Mouse (Mus musculus) limb, embryonic 13.5 days (tissue): Measurements from ENCODE around the gene Fars2. TPM values are rescaled to one million over a fixed set of nuclear protein-coding genes. Genes with fewer than 3 reads are reported as not detected.

Experiments
- ATAC-seq: fragments of 200-750 bp; cut with Nextera tagmentation; 2 replicates; pipeline ENCODE4 v1.8.0; 2017; ENCODE audit warnings: low read depth, moderate number of reproducible peaks, moderate TSS enrichment; ENCODE audit not compliant: low FRiP score
- H3K27ac ChIP-seq: fragments of 300-500 bp; sonication (generic); 2 replicates; pipeline ENCODE4 v1.5.1; 2015; ENCODE audit warnings: inconsistent platforms, mild to moderate bottlenecking, moderate library complexity
- H3K27me3 ChIP-seq: fragments of 300-500 bp; sonication (generic); 2 replicates; pipeline ENCODE4 v1.6.1; 2015; ENCODE audit warnings: mild to moderate bottlenecking, inconsistent platforms
- H3K36me3 ChIP-seq: fragments of 300-500 bp; sonication (generic); 2 replicates; pipeline ENCODE4 v1.6.1; 2015; ENCODE audit warnings: inconsistent platforms, mild to moderate bottlenecking, moderate library complexity
- H3K4me1 ChIP-seq: fragments of 300-500 bp; sonication (generic); 2 replicates; pipeline ENCODE4 v1.6.1; 2015; ENCODE audit warnings: inconsistent platforms
- H3K4me2 ChIP-seq: fragments of 300-500 bp; sonication (generic); replicated peaks from 2 replicates; pipeline ENCODE4 v1.6.1; 2015; ENCODE audit warnings: inconsistent platforms, mild to moderate bottlenecking, moderate library complexity
- H3K4me3 ChIP-seq: fragments of 300-500 bp; sonication (generic); 2 replicates; pipeline ENCODE4 v1.5.1; 2015; ENCODE audit warnings: moderate library complexity, mild to moderate bottlenecking, inconsistent platforms
- H3K9ac ChIP-seq: fragments of 300-500 bp; sonication (generic); 2 replicates; pipeline ENCODE4 v1.6.1; 2015; ENCODE audit warnings: mild to moderate bottlenecking, inconsistent platforms
- H3K9me3 ChIP-seq: fragments of 300-500 bp; sonication (generic); 2 replicates; pipeline ENCODE4 v1.6.1; 2016; ENCODE audit warnings: inconsistent platforms
- WGBS: fragments of 180-500 bp; shearing (Covaris S2); methylation state at CpG from one replicate; pipeline ENCODE4 v1.1.7; 2015; 5-methylcytosine and 5-hydroxymethylcytosine counted together
- polyA plus RNA-seq: library from polyadenylated mRNA; unstranded; fragments of >200 nt; fragmentation: Nextera tagmentation; extraction: Ambion mirVana; gene quantifications from 2 replicates; pipeline ENCODE4 v1.2.1, GENCODE M21; 2015

The Fars2 gene
- polyA plus RNA-seq, 1 experiment from 2014 or later: 35.1 TPM

- Histone ChIP-seq H3K27ac (no peak overlapping the region), H3K4me2 (no peak overlapping the region), H3K27me3 (no peaks in the 10 kb centered on the region), H3K4me3 (no peak overlapping the region), H3K9me3 (peaks cover 6% of the 10 kb centered on the region; the same call in 1 of the 2 replicates), H3K36me3 (no peaks in the 10 kb centered on the region), H3K9ac (no peak overlapping the region), H3K4me1 (peaks cover 14% of the 10 kb centered on the region)
- no peak for ATAC-seq
- WGBS: 75% methylated on average over 2 of the region's 2 CpGs
These were observed 424.1 kb downstream of the Fars2 start for GRCm38 (mm10) chr13:36541287-36541780.

DNA sequence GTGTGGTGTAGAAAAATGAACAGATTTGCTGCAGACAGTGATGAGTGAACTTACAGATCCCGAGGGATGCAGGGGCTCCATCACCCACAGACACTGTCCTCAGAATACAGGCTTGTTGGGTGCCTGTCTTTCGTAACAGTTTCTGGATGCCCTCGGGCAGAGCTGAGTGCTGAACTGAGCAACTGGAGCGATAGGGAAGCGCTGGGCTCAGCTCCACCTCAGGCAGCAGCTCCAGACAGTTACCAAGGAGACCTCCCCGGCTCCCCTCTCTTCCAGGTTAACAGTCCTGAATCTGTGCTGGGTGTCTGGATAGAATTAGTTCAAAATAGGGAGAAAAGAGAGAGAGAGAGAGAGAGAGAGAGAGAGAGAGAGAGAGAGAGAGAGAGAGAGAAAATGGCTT lies 433.5 kb downstream of the Fars2 start:
- no peaks in the 10 kb centered on the region for H3K36me3 ChIP-seq
- H3K9me3 ChIP-seq: no peaks in the 10 kb centered on the region
- no peak overlapping the region for H3K9ac ChIP-seq
- H3K27ac ChIP-seq: no peak overlapping the region
- WGBS: 22% methylated on average over 6 of the region's 6 CpGs
- ATAC-seq: no peak
- H3K4me3 ChIP-seq: no peak overlapping the region
- no peaks in the 10 kb centered on the region for H3K27me3 ChIP-seq
- no peaks in the 10 kb centered on the region for H3K4me1 ChIP-seq
- no peak overlapping the region for H3K4me2 ChIP-seq

GRCm38 (mm10) chr13:36552522-36553246 lies 435.5 kb downstream of the Fars2 start:
- no peak for ATAC-seq
- Histone ChIP-seq H3K4me3 (no peak overlapping the region), H3K9me3 (no peaks in the 10 kb centered on the region; the same call in 1 of the 2 replicates), H3K27me3 (no peaks in the 10 kb centered on the region), H3K36me3 (no peaks in the 10 kb centered on the region), H3K4me1 (no peaks in the 10 kb centered on the region), H3K4me2 (no peak overlapping the region), H3K27ac (no peak overlapping the region), H3K9ac (no peak overlapping the region)
- WGBS: 81% methylated on average over 3 of the region's 3 CpGs

GRCm38 (mm10) chr13:36553247-36553642 lies 436.0 kb downstream of the Fars2 start:
- WGBS: 83% methylated on average over 5 of the region's 5 CpGs
- Histone ChIP-seq H3K4me1 (no peaks in the 10 kb centered on the region), H3K9me3 (no peaks in the 10 kb centered on the region; the same call in 1 of the 2 replicates), H3K9ac (no peak overlapping the region), H3K36me3 (no peaks in the 10 kb centered on the region), H3K27me3 (no peaks in the 10 kb centered on the region), H3K4me3 (no peak overlapping the region), H3K27ac (no peak overlapping the region), H3K4me2 (no peak overlapping the region)
- no peak for ATAC-seq

DNA sequence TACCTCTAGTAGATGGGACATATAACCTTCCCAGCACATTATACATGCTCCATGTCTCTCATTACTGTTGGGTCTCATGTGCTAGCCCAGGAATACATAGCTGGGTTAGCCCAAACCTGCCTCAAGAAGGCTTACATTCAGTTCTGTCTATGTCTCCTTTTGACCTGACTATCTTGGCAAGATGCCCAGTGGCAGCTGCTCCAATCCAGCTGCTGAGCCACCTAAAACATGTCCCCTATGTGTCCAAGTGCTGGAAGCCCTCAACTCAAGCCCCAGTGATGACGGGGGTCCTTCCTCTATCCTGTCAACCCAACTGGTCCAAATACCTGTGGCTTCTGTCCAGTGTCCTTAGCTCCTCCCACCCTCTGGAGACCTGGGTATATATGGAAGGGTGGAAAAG lies 437.5 kb downstream of the Fars2 start:
- no peak overlapping the region for H3K27ac ChIP-seq
- no peak for ATAC-seq
- no peaks in the 10 kb centered on the region for H3K36me3 ChIP-seq
- no peak overlapping the region for H3K4me3 ChIP-seq
- H3K27me3 ChIP-seq: no peaks in the 10 kb centered on the region
- WGBS: 83% methylated on average over 1 of the region's 1 CpGs
- H3K4me1 ChIP-seq: no peaks in the 10 kb centered on the region
- H3K9ac ChIP-seq: no peak overlapping the region
- no peak overlapping the region for H3K4me2 ChIP-seq
- no peaks in the 10 kb centered on the region; the same call in 1 of the 2 replicates for H3K9me3 ChIP-seq

GRCm38 (mm10) chr13:36562447-36563441 lies 445.5 kb downstream of the Fars2 start:
- Histone ChIP-seq H3K4me1 (no peaks in the 10 kb centered on the region), H3K27me3 (no peaks in the 10 kb centered on the region), H3K4me2 (no peak overlapping the region), H3K9ac (no peak overlapping the region), H3K36me3 (no peaks in the 10 kb centered on the region), H3K9me3 (no peaks in the 10 kb centered on the region), H3K4me3 (no peak overlapping the region), H3K27ac (no peak overlapping the region)
- 74% methylated on average over 16 of the region's 16 CpGs for WGBS
- ATAC-seq: no peak

DNA sequence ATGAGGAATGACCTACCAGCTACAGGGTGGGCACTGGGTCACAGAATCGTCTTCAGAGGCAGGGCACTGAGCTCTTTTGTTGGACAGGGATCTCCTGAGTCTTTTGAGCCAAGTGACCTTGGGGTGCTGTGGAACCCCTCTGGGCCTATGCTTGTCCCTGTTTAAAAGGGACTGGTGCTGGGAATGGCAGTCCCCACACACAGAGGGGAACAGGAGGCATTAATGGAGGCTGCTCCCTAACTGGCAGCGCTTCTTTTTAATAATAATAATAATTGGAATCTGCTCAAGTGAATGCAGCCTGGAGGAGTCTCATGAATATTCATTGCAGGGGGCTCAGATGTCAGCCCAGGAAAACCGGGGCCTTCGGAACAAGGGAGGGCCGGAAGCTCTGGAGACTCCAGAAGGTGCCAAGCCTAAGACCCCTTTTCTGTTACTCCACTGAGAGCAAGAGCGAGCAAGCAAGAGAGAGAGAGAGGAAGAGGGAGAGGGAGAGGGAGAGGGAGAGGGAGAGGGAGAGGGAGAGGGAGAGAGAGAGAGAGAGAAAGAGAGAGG lies 447.6 kb downstream of the Fars2 start:
- ATAC-seq: no peak
- Histone ChIP-seq H3K27me3 (no peaks in the 10 kb centered on the region), H3K36me3 (no peaks in the 10 kb centered on the region), H3K27ac (no peak overlapping the region), H3K9me3 (no peaks in the 10 kb centered on the region), H3K4me2 (no peak overlapping the region), H3K4me1 (no peaks in the 10 kb centered on the region), H3K9ac (no peak overlapping the region), H3K4me3 (no peak overlapping the region)
- 46% methylated on average over 6 of the region's 6 CpGs for WGBS

GRCm38 (mm10) chr13:36576781-36577180 lies 459.6 kb downstream of the Fars2 start:
- no peak overlapping the region for H3K9ac ChIP-seq
- no peaks in the 10 kb centered on the region for H3K27me3 ChIP-seq
- WGBS: 56% methylated on average over 4 of the region's 4 CpGs
- H3K36me3 ChIP-seq: no peaks in the 10 kb centered on the region
- H3K4me1 ChIP-seq: peaks cover 12% of the 10 kb centered on the region
- no peak for ATAC-seq
- no peak overlapping the region for H3K4me2 ChIP-seq
- H3K4me3 ChIP-seq: no peak overlapping the region
- no peaks in the 10 kb centered on the region for H3K9me3 ChIP-seq
- no peak overlapping the region for H3K27ac ChIP-seq

DNA sequence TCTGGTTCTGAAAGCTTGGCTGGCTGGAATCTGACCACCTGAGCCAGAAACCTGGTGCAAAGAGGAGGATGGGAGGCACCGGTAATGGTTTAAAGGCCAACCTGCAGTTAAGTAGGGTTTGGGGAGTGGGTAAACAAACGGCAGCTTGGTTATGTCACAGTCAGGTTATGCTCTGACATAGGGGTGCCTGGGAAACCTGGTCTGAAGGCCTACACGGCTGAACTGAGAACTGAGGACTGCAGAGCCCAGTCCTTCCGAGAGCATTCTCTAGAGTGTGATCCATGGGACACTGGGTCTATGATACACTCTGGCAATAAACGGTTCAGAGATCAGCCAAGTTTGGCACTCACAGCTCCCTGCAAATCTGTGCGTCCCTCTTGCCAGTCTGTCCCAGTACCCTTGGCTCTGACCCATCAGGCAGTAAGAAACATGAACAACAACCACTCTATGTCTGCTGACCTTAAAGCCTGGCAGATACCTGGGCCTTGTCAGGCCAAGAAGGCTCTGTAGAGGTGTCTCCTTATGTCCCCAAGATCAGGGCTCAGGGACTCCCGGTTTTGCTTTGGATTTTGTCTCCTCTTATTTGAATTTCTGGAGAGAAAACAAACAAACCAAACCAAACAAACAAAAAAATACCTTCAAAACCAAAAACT lies 460.8 kb downstream of the Fars2 start:
- Histone ChIP-seq H3K4me1 (peaks cover 23% of the 10 kb centered on the region), H3K4me2 (peak overlapping the region; percentile 69), H3K9me3 (no peaks in the 10 kb centered on the region), H3K9ac (no peak overlapping the region), H3K27me3 (no peaks in the 10 kb centered on the region), H3K36me3 (no peaks in the 10 kb centered on the region), H3K4me3 (peak overlapping the region; percentile 55), H3K27ac (no peak overlapping the region)
- 0 out of 2 replicates have a peak, but pooled peaks have one; percentile 9 for ATAC-seq
- WGBS: 43% methylated on average over 7 of the region's 7 CpGs

- Histone ChIP-seq H3K4me1 (peaks cover 30% of the 10 kb centered on the region), H3K4me2 (peak overlapping the region; percentile 69), H3K4me3 (peak overlapping the region; percentile 55), H3K9me3 (no peaks in the 10 kb centered on the region), H3K9ac (peak overlapping the region; percentile 66), H3K27me3 (no peaks in the 10 kb centered on the region), H3K36me3 (no peaks in the 10 kb centered on the region), H3K27ac (peak overlapping the region; percentile 74; the same call in 1 of the 2 replicates)
- WGBS: 1% methylated on average over 40 of the region's 41 CpGs
- peak; percentile 92 for ATAC-seq
These were observed 461.5 kb downstream of the Fars2 start for GRCm38 (mm10) chr13:36578569-36579333.
